Mouse (Mus musculus) liver, embryonic 12.5 days (tissue): ENCODE measurements around the gene Prss50. TPM values are rescaled to one million over a fixed set of nuclear protein-coding genes. Genes with fewer than 3 reads are reported as not detected.

Source experiments
- ATAC-seq: fragments of 200-750 bp; cut with Nextera tagmentation; 2 replicates; pipeline ENCODE4 v1.8.0; 2017; ENCODE audit warnings: moderate number of reproducible peaks, mild to moderate bottlenecking, moderate library complexity
- H3K27ac ChIP-seq: fragments of 300-500 bp; sonication (generic); 2 replicates; pipeline ENCODE4 v1.5.1; 2016; ENCODE audit warnings: mild to moderate bottlenecking
- H3K27me3 ChIP-seq: fragments of 300-500 bp; sonication (generic); replicated peaks from 2 replicates; pipeline ENCODE4 v1.6.1; 2016; ENCODE audit warnings: mild to moderate bottlenecking, moderate library complexity
- H3K36me3 ChIP-seq: fragments of 300-500 bp; sonication (generic); 2 replicates; pipeline ENCODE4 v1.6.1; 2016; ENCODE audit warnings: mild to moderate bottlenecking, moderate library complexity
- H3K4me1 ChIP-seq: fragments of 300-500 bp; sonication (generic); 2 replicates; pipeline ENCODE4 v1.6.1; 2016
- H3K4me2 ChIP-seq: fragments of 300-500 bp; sonication (generic); 2 replicates; pipeline ENCODE4 v1.6.1; 2016; ENCODE audit warnings: mild to moderate bottlenecking, moderate library complexity
- H3K4me3 ChIP-seq: fragments of 300-500 bp; sonication (generic); 2 replicates; pipeline ENCODE4 v1.5.1; 2016; ENCODE audit warnings: mild to moderate bottlenecking, moderate library complexity
- H3K9ac ChIP-seq: fragments of 300-500 bp; sonication (generic); 2 replicates; pipeline ENCODE4 v1.6.1; 2016; ENCODE audit warnings: mild to moderate bottlenecking, moderate library complexity
- H3K9me3 ChIP-seq: fragments of 300-500 bp; sonication (generic); replicated peaks from 2 replicates; pipeline ENCODE4 v1.6.1; 2016; ENCODE audit warnings: mild to moderate bottlenecking, moderate library complexity
- WGBS: fragments of 180-500 bp; shearing (Covaris S2); methylation state at CpG from one replicate; pipeline ENCODE4 v1.1.7; 2016; ENCODE audit not compliant: insufficient replicate concordance; 5-methylcytosine and 5-hydroxymethylcytosine counted together
- polyA plus RNA-seq: library from polyadenylated mRNA; unstranded; fragments of >200 nt; fragmentation: Nextera tagmentation; extraction: Ambion mirVana; gene quantifications from 2 replicates; pipeline ENCODE4 v1.2.1, GENCODE M21; 2016

Gene Prss50
- polyA plus RNA-seq, 1 experiment from 2014 or later, result 27.5 TPM

- no peak overlapping the region for H3K9ac ChIP-seq
- no peak for ATAC-seq
- H3K4me3 ChIP-seq, result no peak overlapping the region
- H3K4me1 ChIP-seq, result peaks cover 14% of the 10 kb centered on the region; the same call in 1 of the 2 replicates
- no peak overlapping the region for H3K4me2 ChIP-seq
- H3K9me3 ChIP-seq, result no peaks in the 10 kb centered on the region
- H3K36me3 ChIP-seq, result no peaks in the 10 kb centered on the region
- H3K27ac ChIP-seq, result no peak overlapping the region
- WGBS, result 62% methylated on average over 6 of the region's 6 CpGs
- H3K27me3 ChIP-seq, result no peaks in the 10 kb centered on the region
Measured at GRCm38 (mm10) chr9:110840905-110841304, 16.9 kb upstream of the Prss50 start.

- 48% methylated on average over 2 of the region's 2 CpGs for WGBS
- no peak for ATAC-seq
- no peak overlapping the region for H3K4me2 ChIP-seq
Measured at GRCm38 (mm10) chr9:110841438-110841837, 16.3 kb upstream of the Prss50 start.

GRCm38 (mm10) chr9:110844206-110844605, 13.6 kb upstream of the Prss50 start, which contains the start of gene Prss46:
TSS of gene Prss46 (plus strand) at chr9:110844506.
- no peak within 1 kb of the TSS for H3K4me3 ChIP-seq
- H3K4me1 ChIP-seq, result peaks cover 14% of the 10 kb centered on the region; the same call in 1 of the 2 replicates
- H3K27ac ChIP-seq, result no peak within 1 kb of the TSS
- no peak within 1 kb of the TSS for H3K9ac ChIP-seq
- ATAC-seq, result no peak
- no peaks in the 10 kb centered on the region for H3K9me3 ChIP-seq
- no peaks in the 10 kb centered on the region; the same call in 1 of the 2 replicates for H3K27me3 ChIP-seq
- H3K4me2 ChIP-seq, result no peak within 1 kb of the TSS
- no peaks in the 10 kb centered on the region for H3K36me3 ChIP-seq
- WGBS, result 73% methylated on average over 10 of the region's 10 CpGs

More at GRCm38 (mm10) chr9:110841438-110841837, 16.3 kb upstream of the Prss50 start:
- H3K27me3 ChIP-seq, result no peaks in the 10 kb centered on the region
- no peak overlapping the region for H3K9ac ChIP-seq
- no peak overlapping the region for H3K27ac ChIP-seq
- no peaks in the 10 kb centered on the region for H3K36me3 ChIP-seq
- no peaks in the 10 kb centered on the region for H3K9me3 ChIP-seq
- no peak overlapping the region for H3K4me3 ChIP-seq
- H3K4me1 ChIP-seq, result peaks cover 14% of the 10 kb centered on the region; the same call in 1 of the 2 replicates

GRCm38 (mm10) chr9:110849162-110849561, 8.6 kb upstream of the Prss50 start:
- Histone ChIP-seq H3K27ac (no peak overlapping the region), H3K4me3 (no peak overlapping the region), H3K36me3 (no peaks in the 10 kb centered on the region), H3K4me1 (no peaks in the 10 kb centered on the region), H3K4me2 (no peak overlapping the region), H3K9ac (no peak overlapping the region), H3K27me3 (peaks cover 2% of the 10 kb centered on the region; the same call in 1 of the 2 replicates), H3K9me3 (no peaks in the 10 kb centered on the region)
- ATAC-seq, result no peak
- WGBS, result 67% methylated on average over 7 of the region's 7 CpGs

- Histone ChIP-seq H3K4me1 (peaks cover 40% of the 10 kb centered on the region), H3K9ac (no peak overlapping the region), H3K4me2 (no peak overlapping the region), H3K27me3 (peaks cover 25% of the 10 kb centered on the region; the same call in 1 of the 2 replicates), H3K4me3 (no peak overlapping the region), H3K27ac (no peak overlapping the region), H3K36me3 (no peaks in the 10 kb centered on the region), H3K9me3 (no peaks in the 10 kb centered on the region)
- ATAC-seq, result no peak
- WGBS, result 39% methylated on average over 7 of the region's 7 CpGs
Measured at GRCm38 (mm10) chr9:110855903-110856302, 1.9 kb upstream of the Prss50 start.

- Histone ChIP-seq H3K27me3 (peaks cover 25% of the 10 kb centered on the region; the same call in 1 of the 2 replicates), H3K9ac (no peak overlapping the region), H3K4me2 (peak overlapping the region; percentile 78; the same call in 1 of the 2 replicates), H3K4me3 (no peak overlapping the region), H3K4me1 (peaks cover 50% of the 10 kb centered on the region), H3K27ac (no peak overlapping the region), H3K36me3 (peaks cover 3% of the 10 kb centered on the region; the same call in 1 of the 2 replicates), H3K9me3 (no peaks in the 10 kb centered on the region)
- no peak for ATAC-seq
- 18% methylated on average over 4 of the region's 4 CpGs for WGBS
Measured at GRCm38 (mm10) chr9:110856920-110857319, 847 bp upstream of the Prss50 start.

- Histone ChIP-seq H3K4me3 (peak overlapping the region; percentile 58), H3K36me3 (peaks cover 3% of the 10 kb centered on the region; the same call in 1 of the 2 replicates), H3K4me1 (peaks cover 52% of the 10 kb centered on the region), H3K9me3 (no peaks in the 10 kb centered on the region), H3K27ac (peak overlapping the region; percentile 92), H3K27me3 (peaks cover 25% of the 10 kb centered on the region; the same call in 1 of the 2 replicates), H3K4me2 (peak overlapping the region; percentile 78), H3K9ac (peak overlapping the region; percentile 70)
- WGBS, result 31% methylated on average over 5 of the region's 5 CpGs
- ATAC-seq, result no peak
Measured at GRCm38 (mm10) chr9:110858523-110858922, 756 bp downstream of the Prss50 start.

- H3K9me3 ChIP-seq, result no peaks in the 10 kb centered on the region
- ATAC-seq, result peak; percentile 95
- H3K9ac ChIP-seq, result peak overlapping the region; percentile 70
- WGBS, result 21% methylated on average over 5 of the region's 5 CpGs
- peak overlapping the region; percentile 92 for H3K27ac ChIP-seq
- H3K4me1 ChIP-seq, result peaks cover 52% of the 10 kb centered on the region
- H3K4me3 ChIP-seq, result peak overlapping the region; percentile 58
- H3K4me2 ChIP-seq, result peak overlapping the region; percentile 78
- H3K36me3 ChIP-seq, result peaks cover 3% of the 10 kb centered on the region; the same call in 1 of the 2 replicates
- H3K27me3 ChIP-seq, result peaks cover 24% of the 10 kb centered on the region; the same call in 1 of the 2 replicates
Measured at GRCm38 (mm10) chr9:110858967-110859596, 1.3 kb downstream of the Prss50 start.

- Histone ChIP-seq H3K4me2 (no peak overlapping the region), H3K27me3 (peaks cover 45% of the 10 kb centered on the region), H3K27ac (no peak overlapping the region), H3K9me3 (no peaks in the 10 kb centered on the region), H3K4me1 (peaks cover 13% of the 10 kb centered on the region; the same call in 1 of the 2 replicates), H3K9ac (no peak overlapping the region), H3K36me3 (0 out of 2 replicates have a peak, but pooled peaks cover 4% of the 10 kb centered on the region), H3K4me3 (no peak overlapping the region)
- WGBS, result 11% methylated on average over 7 of the region's 7 CpGs
- no peak for ATAC-seq
Measured at GRCm38 (mm10) chr9:110871030-110871429, 13.3 kb downstream of the Prss50 start.

GRCm38 (mm10) chr9:110873681-110874659, 16.2 kb downstream of the Prss50 start:
- Histone ChIP-seq H3K27ac (no peak overlapping the region), H3K9ac (no peak overlapping the region), H3K4me1 (peaks cover 22% of the 10 kb centered on the region; the same call in 1 of the 2 replicates), H3K4me3 (peak overlapping the region; percentile 30), H3K9me3 (no peaks in the 10 kb centered on the region), H3K36me3 (0 out of 2 replicates have a peak, but pooled peaks cover 1% of the 10 kb centered on the region), H3K4me2 (peak overlapping the region; percentile 40), H3K27me3 (peaks cover 56% of the 10 kb centered on the region)
- no peak for ATAC-seq
- 14% methylated on average over 36 of the region's 40 CpGs for WGBS

GRCm38 (mm10) chr9:110874660-110875191, 17.0 kb downstream of the Prss50 start:
- no peak overlapping the region for H3K9ac ChIP-seq
- H3K9me3 ChIP-seq, result no peaks in the 10 kb centered on the region
- H3K4me3 ChIP-seq, result no peak overlapping the region
- no peak for ATAC-seq
- WGBS, result 35% methylated on average over 3 of the region's 3 CpGs
- H3K27me3 ChIP-seq, result peaks cover 63% of the 10 kb centered on the region
- H3K36me3 ChIP-seq, result no peaks in the 10 kb centered on the region
- peak overlapping the region; percentile 48; the same call in 1 of the 2 replicates for H3K27ac ChIP-seq
- H3K4me2 ChIP-seq, result no peak overlapping the region
- H3K4me1 ChIP-seq, result peaks cover 22% of the 10 kb centered on the region; the same call in 1 of the 2 replicates
